Mouse (Mus musculus): ENCODE measurements around the gene Plekhg3.

DNA sequence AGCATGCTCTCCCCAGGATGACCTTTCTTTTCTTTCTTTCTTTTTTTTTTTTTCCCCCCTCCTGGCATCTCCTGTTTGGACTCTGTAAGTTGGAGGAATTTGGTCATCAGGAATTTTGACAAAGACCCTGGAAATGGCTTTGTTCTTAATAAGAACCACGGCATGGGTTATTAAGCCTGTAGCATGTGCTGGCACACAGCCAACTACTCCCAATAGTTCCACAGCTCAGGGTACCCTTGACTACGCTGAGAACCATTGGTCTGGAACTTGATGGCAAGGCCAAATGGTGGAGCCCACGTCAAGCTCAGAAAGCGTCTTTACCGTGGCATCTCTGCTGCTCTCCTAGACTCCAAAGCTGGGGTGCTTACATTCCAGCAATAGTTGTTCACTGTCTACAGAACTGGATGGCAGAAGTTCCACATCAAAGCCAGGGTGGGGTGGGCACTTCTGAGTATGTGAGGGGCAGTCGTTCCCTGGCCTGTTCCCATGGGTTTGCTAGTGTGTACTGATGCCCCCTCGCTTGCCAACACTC, 21.7 kb upstream of the Plekhg3 start:
- TF ChIP-seq E2F4 (IDR thresholded peaks at IDR 0.05; ENCODE audit: insufficient read depth): no peak
- TF ChIP-seq POLR2A (IDR thresholded peaks at IDR 0.05; ENCODE audit: insufficient read length, low read depth): no peak
- TF ChIP-seq REST (IDR thresholded peaks at IDR 0.05; ENCODE audit: insufficient read depth, insufficient read length): no peak
- no peak for TF ChIP-seq MAX (IDR thresholded peaks at IDR 0.05; ENCODE audit: low read depth)
- TF ChIP-seq CEBPB (IDR thresholded peaks at IDR 0.05; ENCODE audit: insufficient read depth, poor library complexity, severe bottlenecking): no peak
- TF ChIP-seq POLR2AphosphoS2 (IDR thresholded peaks at IDR 0.05; ENCODE audit: insufficient read length, low read depth): no peak
- TF ChIP-seq TCF12 (IDR thresholded peaks at IDR 0.05; ENCODE audit: insufficient read depth, poor library complexity, severe bottlenecking): no peak
- TF ChIP-seq TCF3 (IDR thresholded peaks at IDR 0.05; ENCODE audit: insufficient read length, low read depth): no peak
- no peak for TF ChIP-seq MYOG (IDR thresholded peaks at IDR 0.05; ENCODE audit: control insufficient read depth in 1 of 3, insufficient read depth in 1 of 3, insufficient read length in 2 of 3, low read depth in 2 of 3)
- TF ChIP-seq USF1 (IDR thresholded peaks at IDR 0.05; ENCODE audit: low read depth): no peak
